Mouse (Mus musculus) heart, embryonic 10.5 days (tissue): ENCODE results near the gene Mmp15. TPM values are rescaled to one million over a fixed set of nuclear protein-coding genes. Genes with fewer than 3 reads are reported as not detected.

ENCODE experiments used
- DNase-seq: peaks from one replicate; pipeline ENCODE4 v3.0.0-alpha.2; 2017; ENCODE audit warnings: low spot score
- H3K27ac ChIP-seq: fragments of 300-500 bp; sonication (generic); 2 replicates; pipeline ENCODE4 v1.5.1; 2016; ENCODE audit warnings: mild to moderate bottlenecking
- H3K27me3 ChIP-seq: fragments of 300-500 bp; sonication (generic); 2 replicates; pipeline ENCODE4 v1.6.1; 2016; ENCODE audit warnings: mild to moderate bottlenecking; ENCODE audit not compliant: poor library complexity, insufficient read depth, severe bottlenecking
- H3K36me3 ChIP-seq: fragments of 300-500 bp; sonication (generic); 2 replicates; pipeline ENCODE4 v1.6.1; 2016; ENCODE audit warnings: mild to moderate bottlenecking, moderate library complexity
- H3K4me1 ChIP-seq: fragments of 300-500 bp; sonication (generic); 2 replicates; pipeline ENCODE4 v1.6.1; 2016; ENCODE audit warnings: mild to moderate bottlenecking
- H3K4me3 ChIP-seq: fragments of 300-500 bp; sonication (generic); 2 replicates; pipeline ENCODE4 v1.5.1; 2016; ENCODE audit warnings: mild to moderate bottlenecking, moderate library complexity
- H3K9me3 ChIP-seq: fragments of 300-500 bp; sonication (generic); 2 replicates; pipeline ENCODE4 v1.6.1; 2016; ENCODE audit warnings: mild to moderate bottlenecking, moderate library complexity
- WGBS: fragments of 180-500 bp; shearing (Covaris S2); methylation state at CpG from one replicate; pipeline ENCODE4 v1.1.7; 2016; 5-methylcytosine and 5-hydroxymethylcytosine counted together
- polyA plus RNA-seq: library from polyadenylated mRNA; unstranded; fragments of >200 nt; fragmentation: Nextera tagmentation; extraction: Ambion mirVana; gene quantifications from 2 replicates; pipeline ENCODE4 v1.2.1, GENCODE M21; 2016

Gene Mmp15
- polyA plus RNA-seq, 1 experiment from 2014 or later, result 30.9 TPM

DNA sequence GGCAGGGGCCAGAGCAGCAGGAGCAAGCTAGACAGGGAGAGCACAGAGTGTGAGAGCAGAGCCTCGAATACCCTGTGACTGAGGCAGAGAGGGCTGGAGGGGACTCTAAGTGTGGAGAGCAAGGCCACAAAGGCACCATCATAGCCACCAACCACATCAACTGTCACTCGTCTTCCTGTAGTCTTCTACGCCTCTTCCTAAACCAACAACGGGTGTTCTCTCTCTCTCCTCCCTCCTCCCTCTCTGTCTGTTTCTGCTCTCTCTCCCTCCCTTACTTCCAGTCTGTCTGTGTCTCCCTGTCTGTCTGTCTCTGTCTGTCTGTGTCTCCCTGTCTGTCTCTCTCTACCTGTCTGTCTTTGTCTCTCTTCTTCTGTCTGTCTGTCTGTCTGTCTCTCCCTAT lies 38.2 kb downstream of the Mmp15 start:
- Histone ChIP-seq H3K4me1 (peaks cover 32% of the 10 kb centered on the region), H3K27me3 (no peaks in the 10 kb centered on the region), H3K36me3 (no peaks in the 10 kb centered on the region), H3K4me3 (no peak overlapping the region), H3K27ac (peak overlapping the region; percentile 71), H3K9me3 (no peaks in the 10 kb centered on the region)
- DNase-seq, result no peak
- 59% methylated on average over 4 of the region's 4 CpGs for WGBS

GRCm38 (mm10) chr8:95391101-95391500 lies 39.0 kb downstream of the Mmp15 start:
- Histone ChIP-seq H3K4me1 (peaks cover 40% of the 10 kb centered on the region), H3K36me3 (no peaks in the 10 kb centered on the region), H3K27me3 (no peaks in the 10 kb centered on the region), H3K9me3 (no peaks in the 10 kb centered on the region), H3K27ac (peak overlapping the region; percentile 71; the same call in 1 of the 2 replicates), H3K4me3 (no peak overlapping the region)
- 71% methylated on average over 7 of the region's 7 CpGs for WGBS
- no peak for DNase-seq

- Histone ChIP-seq H3K27me3 (no peaks in the 10 kb centered on the region), H3K36me3 (no peaks in the 10 kb centered on the region), H3K9me3 (no peaks in the 10 kb centered on the region), H3K27ac (peak overlapping the region; percentile 77), H3K4me1 (peaks cover 55% of the 10 kb centered on the region), H3K4me3 (no peak overlapping the region)
- DNase-seq, result no peak
- 60% methylated on average over 5 of the region's 5 CpGs for WGBS
These were observed 40.5 kb downstream of the Mmp15 start for GRCm38 (mm10) chr8:95392604-95393003.

- Histone ChIP-seq H3K4me1 (peaks cover 56% of the 10 kb centered on the region), H3K36me3 (no peaks in the 10 kb centered on the region), H3K9me3 (no peaks in the 10 kb centered on the region), H3K4me3 (peak overlapping the region; percentile 9; the same call in 1 of the 2 replicates), H3K27me3 (no peaks in the 10 kb centered on the region; the same call in 1 of the 2 replicates), H3K27ac (peak overlapping the region; percentile 88)
- WGBS, result 18% methylated on average over 8 of the region's 8 CpGs
- DNase-seq, result peak; percentile 72
These were observed 43.3 kb downstream of the Mmp15 start for GRCm38 (mm10) chr8:95395186-95395918.

GRCm38 (mm10) chr8:95396752-95397151 lies 44.7 kb downstream of the Mmp15 start:
- no peak for DNase-seq
- H3K27ac ChIP-seq, result peak overlapping the region; percentile 76

DNA sequence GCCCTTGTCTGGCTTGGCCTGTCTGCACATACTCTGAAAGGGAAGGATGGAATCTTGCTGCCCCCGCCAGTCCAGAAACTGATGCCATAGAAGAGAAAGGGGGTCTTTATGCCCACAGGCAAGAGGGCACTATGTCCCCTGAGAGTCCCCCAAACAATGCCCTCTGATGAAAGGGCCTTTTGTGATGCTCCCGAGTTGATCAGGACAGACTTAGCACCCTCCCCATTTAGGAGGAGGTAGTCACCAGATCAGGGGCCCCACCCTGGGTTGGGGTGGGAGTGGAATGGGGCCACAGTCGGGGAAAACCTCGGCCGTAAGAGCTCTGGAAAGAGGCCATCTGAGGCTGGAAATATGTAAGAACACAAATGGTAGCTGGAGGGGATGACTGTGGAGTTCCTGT lies 45.1 kb downstream of the Mmp15 start:
- 62% methylated on average over 5 of the region's 5 CpGs for WGBS
- Histone ChIP-seq H3K4me3 (no peak overlapping the region), H3K36me3 (no peaks in the 10 kb centered on the region), H3K4me1 (peaks cover 51% of the 10 kb centered on the region), H3K27me3 (no peaks in the 10 kb centered on the region; the same call in 1 of the 2 replicates), H3K27ac (peak overlapping the region; percentile 76), H3K9me3 (no peaks in the 10 kb centered on the region)
- DNase-seq, result no peak

More at GRCm38 (mm10) chr8:95396752-95397151, 44.7 kb downstream of the Mmp15 start:
- H3K4me1 ChIP-seq, result peaks cover 53% of the 10 kb centered on the region
- H3K27me3 ChIP-seq, result no peaks in the 10 kb centered on the region; the same call in 1 of the 2 replicates
- H3K36me3 ChIP-seq, result no peaks in the 10 kb centered on the region
- 34% methylated on average over 11 of the region's 11 CpGs for WGBS
- no peak overlapping the region for H3K4me3 ChIP-seq
- no peaks in the 10 kb centered on the region for H3K9me3 ChIP-seq

DNA sequence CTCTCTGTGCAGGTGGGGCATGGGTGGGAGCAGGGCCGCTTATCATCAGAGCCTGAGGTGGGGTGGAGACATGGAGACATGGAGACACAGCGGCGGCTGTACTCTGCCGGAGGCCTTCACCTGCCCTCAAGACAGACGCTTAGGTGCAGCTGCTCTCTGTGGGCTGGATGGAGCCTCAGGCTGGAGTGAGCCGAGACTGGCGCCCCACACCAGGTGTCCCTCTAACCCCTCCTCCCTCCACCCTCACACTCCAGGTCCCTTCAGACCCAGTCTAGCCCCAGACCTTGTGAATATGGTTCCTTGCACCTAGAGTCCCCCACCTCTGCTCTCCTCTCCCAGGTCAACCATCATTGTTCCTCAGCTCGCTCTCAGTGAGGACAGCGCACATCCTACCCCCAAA lies 47.1 kb downstream of the Mmp15 start:
- H3K27me3 ChIP-seq, result no peaks in the 10 kb centered on the region; the same call in 1 of the 2 replicates
- H3K4me1 ChIP-seq, result peaks cover 42% of the 10 kb centered on the region
- no peak for DNase-seq
- WGBS, result 76% methylated on average over 9 of the region's 9 CpGs
- no peaks in the 10 kb centered on the region for H3K36me3 ChIP-seq
- peak overlapping the region; percentile 11; the same call in 1 of the 2 replicates for H3K27ac ChIP-seq
- H3K9me3 ChIP-seq, result no peaks in the 10 kb centered on the region
- no peak overlapping the region for H3K4me3 ChIP-seq

GRCm38 (mm10) chr8:95401091-95401490 lies 49.0 kb downstream of the Mmp15 start:
- H3K4me3 ChIP-seq, result no peak overlapping the region
- H3K36me3 ChIP-seq, result no peaks in the 10 kb centered on the region
- H3K4me1 ChIP-seq, result peaks cover 22% of the 10 kb centered on the region
- no peak overlapping the region for H3K27ac ChIP-seq
- WGBS, result 79% methylated on average over 7 of the region's 7 CpGs
- no peak for DNase-seq
- H3K9me3 ChIP-seq, result no peaks in the 10 kb centered on the region
- no peaks in the 10 kb centered on the region; the same call in 1 of the 2 replicates for H3K27me3 ChIP-seq

GRCm38 (mm10) chr8:95409518-95409917 lies 57.5 kb downstream of the Mmp15 start:
- Histone ChIP-seq H3K4me1 (peaks cover 16% of the 10 kb centered on the region), H3K27me3 (no peaks in the 10 kb centered on the region), H3K36me3 (no peaks in the 10 kb centered on the region), H3K4me3 (no peak overlapping the region), H3K27ac (peak overlapping the region; percentile 68), H3K9me3 (no peaks in the 10 kb centered on the region)
- 62% methylated on average over 5 of the region's 5 CpGs for WGBS
- DNase-seq, result no peak

DNA sequence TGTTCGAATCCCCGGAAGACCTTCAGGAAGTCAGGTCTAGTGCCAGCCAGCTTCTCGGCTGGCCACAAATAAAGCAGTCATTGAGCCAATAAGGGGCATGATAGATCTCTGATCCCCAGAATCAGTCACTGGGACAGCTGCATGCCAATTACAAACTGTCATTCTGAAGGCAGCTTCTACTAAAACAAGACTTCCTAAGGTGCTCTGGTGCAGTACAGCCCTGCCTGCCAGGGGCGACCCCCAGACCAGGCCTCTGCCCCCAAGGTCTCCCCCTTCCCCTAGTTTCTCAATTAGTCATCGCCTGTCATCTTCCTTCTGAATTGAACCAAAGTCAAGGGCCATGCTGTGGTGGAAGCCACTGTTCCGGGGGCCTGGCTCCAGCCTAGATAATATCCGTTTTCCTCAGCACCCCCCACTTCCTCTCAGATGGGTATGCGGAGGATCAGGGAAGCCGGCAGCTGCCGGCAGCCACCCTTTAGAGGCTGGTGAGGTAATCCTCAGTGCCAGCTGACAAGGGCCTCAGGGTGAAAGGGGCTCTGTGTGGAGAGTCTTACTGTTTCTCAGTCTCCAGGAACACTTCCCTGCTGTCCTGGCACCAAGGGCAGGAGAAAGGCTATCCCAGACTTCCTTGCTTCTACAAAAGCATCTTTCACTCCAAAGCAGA lies 59.4 kb downstream of the Mmp15 start:
- no peak for DNase-seq
- 32% methylated on average over 10 of the region's 10 CpGs for WGBS
- Histone ChIP-seq H3K9me3 (no peaks in the 10 kb centered on the region), H3K36me3 (no peaks in the 10 kb centered on the region), H3K4me1 (peaks cover 16% of the 10 kb centered on the region), H3K27me3 (no peaks in the 10 kb centered on the region), H3K27ac (peak overlapping the region; percentile 67), H3K4me3 (no peak overlapping the region)

- DNase-seq, result no peak
- Histone ChIP-seq H3K36me3 (peaks cover 55% of the 10 kb centered on the region), H3K4me3 (no peak overlapping the region), H3K27me3 (no peaks in the 10 kb centered on the region), H3K9me3 (no peaks in the 10 kb centered on the region), H3K27ac (no peak overlapping the region), H3K4me1 (peaks cover 33% of the 10 kb centered on the region)
- WGBS, result 92% methylated on average over 14 of the region's 14 CpGs
These were observed 70.2 kb downstream of the Mmp15 start for GRCm38 (mm10) chr8:95422193-95422810.
